Mouse (Mus musculus): ENCODE data around the gene Car14.
A peak's percentile ranks its signal among the peaks of the same experiment; 100 is the strongest.
"Not testable (repeated sequence)": the region's sequence is repeated elsewhere in the genome, so short reads cannot be mapped to it uniquely, and the experiment has no call there.

Car14 gene

GRCm38 (mm10) chr3:95925087-95925486 lies 20.6 kb upstream of the Car14 start:
- no peak for DNase-seq (ENCODE audit: low spot score in 2 of 2)

GRCm38 (mm10) chr3:95924185-95924584 lies 19.7 kb upstream of the Car14 start:
- DNase-seq (ENCODE audit: low spot score in 2 of 2), result no peak

GRCm38 (mm10) chr3:95923429-95923828 lies 18.9 kb upstream of the Car14 start:
- DNase-seq (ENCODE audit: low spot score in 2 of 2), result not testable (repeated sequence)

- not testable (repeated sequence) for DNase-seq (ENCODE audit: low spot score in 2 of 2)
Measured at GRCm38 (mm10) chr3:95920532-95920931, 16.0 kb upstream of the Car14 start.

GRCm38 (mm10) chr3:95916760-95917159 lies 12.3 kb upstream of the Car14 start:
- no peak for DNase-seq (ENCODE audit: low spot score in 2 of 2)

GRCm38 (mm10) chr3:95914706-95915105 lies 10.2 kb upstream of the Car14 start:
- DNase-seq (ENCODE audit: low spot score in 2 of 2), result no peak

GRCm38 (mm10) chr3:95907613-95908012 lies 3.1 kb upstream of the Car14 start:
- no peak for DNase-seq (ENCODE audit: low spot score in 2 of 2)

GRCm38 (mm10) chr3:95906860-95907259 lies 2.4 kb upstream of the Car14 start:
- peak; percentile 39 to 64 for DNase-seq (ENCODE audit: low spot score in 2 of 2)

- DNase-seq (ENCODE audit: low spot score in 2 of 2), result no peak
Measured at GRCm38 (mm10) chr3:95905940-95906492, 1.5 kb upstream of the Car14 start.

- DNase-seq (ENCODE audit: low spot score in 2 of 2), result peak; percentile 14 to 30
Measured at GRCm38 (mm10) chr3:95905146-95905939, 852 bp upstream of the Car14 start.

GRCm38 (mm10) chr3:95903753-95904502 lies 563 bp downstream of the Car14 start:
- DNase-seq (ENCODE audit: low spot score in 2 of 2), result no peak

- DNase-seq (ENCODE audit: low spot score in 2 of 2), result no peak
Measured at GRCm38 (mm10) chr3:95902643-95903042, 1.8 kb downstream of the Car14 start.

GRCm38 (mm10) chr3:95902373-95902625 lies 2.2 kb downstream of the Car14 start:
- no peak for DNase-seq (ENCODE audit: low spot score in 2 of 2)

GRCm38 (mm10) chr3:95901616-95902372 lies 2.7 kb downstream of the Car14 start:
- no peak for DNase-seq (ENCODE audit: low spot score in 2 of 2)

GRCm38 (mm10) chr3:95899800-95900524 lies 4.5 kb downstream of the Car14 start:
- DNase-seq (ENCODE audit: low spot score in 2 of 2), result no peak

- DNase-seq (ENCODE audit: low spot score in 2 of 2), result not testable (repeated sequence)
Measured at GRCm38 (mm10) chr3:95895501-95895900, 9.0 kb downstream of the Car14 start.

- no peak for DNase-seq (ENCODE audit: low spot score in 2 of 2)
Measured at GRCm38 (mm10) chr3:95894317-95895160, 10.0 kb downstream of the Car14 start.

- DNase-seq (ENCODE audit: low spot score in 2 of 2), result peak; percentile 96
Measured at GRCm38 (mm10) chr3:95893606-95894316, 10.7 kb downstream of the Car14 start, which contains the start of gene Aph1a. Gene Aph1a (plus strand): TSS chr3:95893969.

- no peak for DNase-seq (ENCODE audit: low spot score in 2 of 2)
Measured at GRCm38 (mm10) chr3:95893126-95893525, 11.4 kb downstream of the Car14 start.

All from natural killer cell, adult 2 months (primary cell).